Mouse (Mus musculus): ENCODE results near the gene Nck2. TPM values are rescaled to one million over a fixed set of nuclear protein-coding genes. Genes with fewer than 3 reads are reported as not detected.

Gene Nck2
- polyA plus RNA-seq, 1 experiment from 2014 or later: 41.4 TPM

DNA sequence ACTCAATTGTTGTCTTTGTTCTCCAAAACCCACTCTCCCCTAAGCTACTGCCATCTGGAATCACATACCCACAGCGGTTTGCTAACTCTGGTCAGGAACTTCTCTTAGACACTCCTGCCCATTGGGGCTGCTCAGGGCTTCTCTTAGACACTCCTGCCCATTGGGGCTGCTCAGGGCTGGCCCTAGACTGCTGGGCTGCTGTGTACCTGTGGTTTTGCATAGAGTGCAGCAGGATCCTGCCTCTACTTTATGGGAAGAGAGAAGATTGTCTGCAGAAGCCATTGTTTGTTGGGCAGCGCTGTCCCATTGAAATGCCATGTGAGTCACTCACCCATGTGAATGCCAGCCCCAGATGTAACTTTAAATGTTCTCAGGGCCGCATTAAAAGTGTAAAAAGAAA lies 9.3 kb downstream of the Nck2 start:
- WGBS: 73% methylated on average over 3 of the region's 3 CpGs
- ATAC-seq (ENCODE audit: low FRiP score, low TSS enrichment): no peak
- Histone ChIP-seq H3K36me3 (ENCODE audit: control insufficient read depth, insufficient read depth, low read length) (no peaks in the 10 kb centered on the region), H3K9me3 (ENCODE audit: control insufficient read depth, low read length) (no peaks in the 10 kb centered on the region), H3K4me3 (ENCODE audit: low read depth, low read length) (no peak overlapping the region), H3K4me1 (replicated peaks; ENCODE audit: control insufficient read depth, insufficient read depth) (peaks cover 4% of the 10 kb centered on the region; the same call in 1 of the 2 replicates), H3K27ac (replicated peaks) (no peak overlapping the region; the same call in 1 of the 2 replicates), H3K4me2 (replicated peaks; ENCODE audit: low read depth) (no peak overlapping the region), H3K9ac (ENCODE audit: low read length) (no peak overlapping the region), H3K27me3 (ENCODE audit: control insufficient read depth, insufficient read depth, low read length) (no peaks in the 10 kb centered on the region)
- DNase-seq (ENCODE audit: low spot score): no peak
- TF ChIP-seq CTCF (IDR thresholded peaks at IDR 0.05; ENCODE audit: low read depth) (no peak), EP300 (optimal IDR thresholded peaks at IDR 0.05) (no peak)

DNA sequence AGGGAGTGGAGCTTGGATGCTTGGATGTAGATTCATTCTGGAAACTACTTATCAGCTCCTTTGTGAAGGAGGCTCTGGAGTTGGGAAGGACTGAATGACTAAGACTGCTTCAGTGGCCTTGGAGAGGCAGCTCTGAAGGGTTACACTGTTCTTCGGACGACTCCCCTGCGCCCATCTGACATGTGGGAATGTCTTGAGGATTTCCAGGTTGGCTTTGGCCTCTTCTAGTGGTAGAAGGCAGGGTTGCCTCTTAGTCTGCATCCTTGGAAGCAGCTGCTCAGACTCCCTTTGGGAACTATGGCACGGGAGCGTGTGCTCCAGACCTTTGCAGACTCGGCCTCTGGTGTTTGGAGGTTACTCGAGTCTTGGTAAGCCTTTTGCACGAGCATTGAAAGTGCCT lies 10.4 kb downstream of the Nck2 start:
- Histone ChIP-seq H3K36me3 (ENCODE audit: control insufficient read depth, insufficient read depth, low read length) (no peaks in the 10 kb centered on the region), H3K27me3 (ENCODE audit: control insufficient read depth, insufficient read depth, low read length) (no peaks in the 10 kb centered on the region), H3K27ac (replicated peaks) (0 out of 2 replicates have a peak overlapping the region, but pooled peaks have one; percentile 41), H3K9ac (ENCODE audit: low read length) (no peak overlapping the region), H3K4me1 (replicated peaks; ENCODE audit: control insufficient read depth, insufficient read depth) (peaks cover 4% of the 10 kb centered on the region; the same call in 1 of the 2 replicates), H3K9me3 (ENCODE audit: control insufficient read depth, low read length) (no peaks in the 10 kb centered on the region), H3K4me2 (replicated peaks; ENCODE audit: low read depth) (no peak overlapping the region), H3K4me3 (ENCODE audit: low read depth, low read length) (no peak overlapping the region)
- no peak for ATAC-seq (ENCODE audit: low FRiP score, low TSS enrichment)
- no peak for DNase-seq (ENCODE audit: low spot score)
- WGBS: 63% methylated on average over 8 of the region's 8 CpGs
- TF ChIP-seq CTCF (IDR thresholded peaks at IDR 0.05; ENCODE audit: low read depth): no peak
- TF ChIP-seq EP300 (optimal IDR thresholded peaks at IDR 0.05): no peak

DNA sequence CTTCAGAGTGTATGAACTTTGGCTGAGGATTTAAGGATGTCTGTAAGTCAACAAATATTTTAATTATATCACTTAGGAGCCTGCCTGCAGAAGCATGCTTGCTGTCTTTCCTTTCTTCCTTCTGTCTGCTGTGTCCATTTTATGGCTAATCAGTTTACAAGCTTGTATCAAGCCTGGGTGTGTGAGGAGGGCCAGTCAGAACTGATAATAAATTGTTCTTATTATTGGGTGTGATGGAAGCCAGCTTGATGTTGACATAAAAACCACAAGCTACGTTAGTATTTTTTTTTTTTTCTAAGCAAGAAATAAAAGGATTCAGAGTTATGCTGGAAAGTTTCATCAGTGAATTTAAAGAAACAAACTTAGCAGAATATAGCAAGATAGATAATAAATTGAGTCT lies 10.8 kb downstream of the Nck2 start:
- Histone ChIP-seq H3K36me3 (ENCODE audit: control insufficient read depth, insufficient read depth, low read length) (no peaks in the 10 kb centered on the region), H3K9me3 (ENCODE audit: control insufficient read depth, low read length) (no peaks in the 10 kb centered on the region), H3K27ac (replicated peaks) (no peak overlapping the region), H3K9ac (ENCODE audit: low read length) (no peak overlapping the region), H3K4me2 (replicated peaks; ENCODE audit: low read depth) (no peak overlapping the region), H3K27me3 (ENCODE audit: control insufficient read depth, insufficient read depth, low read length) (no peaks in the 10 kb centered on the region), H3K4me1 (replicated peaks; ENCODE audit: control insufficient read depth, insufficient read depth) (peaks cover 4% of the 10 kb centered on the region; the same call in 1 of the 2 replicates), H3K4me3 (ENCODE audit: low read depth, low read length) (no peak overlapping the region)
- ATAC-seq (ENCODE audit: low FRiP score, low TSS enrichment) (no peak), DNase-seq (ENCODE audit: low spot score) (no peak)
- TF ChIP-seq CTCF (IDR thresholded peaks at IDR 0.05; ENCODE audit: low read depth) (no peak), EP300 (optimal IDR thresholded peaks at IDR 0.05) (no peak)
- 21% methylated on average over 1 of the region's 1 CpGs for WGBS

- Histone ChIP-seq H3K4me2 (replicated peaks; ENCODE audit: low read depth) (no peak overlapping the region), H3K9me3 (ENCODE audit: control insufficient read depth, low read length) (no peaks in the 10 kb centered on the region), H3K4me1 (replicated peaks; ENCODE audit: control insufficient read depth, insufficient read depth) (peaks cover 4% of the 10 kb centered on the region; the same call in 1 of the 2 replicates), H3K27ac (replicated peaks) (no peak overlapping the region), H3K27me3 (ENCODE audit: control insufficient read depth, insufficient read depth, low read length) (no peaks in the 10 kb centered on the region), H3K9ac (ENCODE audit: low read length) (no peak overlapping the region), H3K4me3 (ENCODE audit: low read depth, low read length) (no peak overlapping the region), H3K36me3 (ENCODE audit: control insufficient read depth, insufficient read depth, low read length) (no peaks in the 10 kb centered on the region)
- no peak for ATAC-seq (ENCODE audit: low FRiP score, low TSS enrichment)
- DNase-seq (ENCODE audit: low spot score): no peak
- TF ChIP-seq CTCF (IDR thresholded peaks at IDR 0.05; ENCODE audit: low read depth) (no peak), EP300 (optimal IDR thresholded peaks at IDR 0.05) (no peak)
- 75% methylated on average over 7 of the region's 7 CpGs for WGBS
Observed at GRCm38 (mm10) chr1:43457012-43457766, 12.8 kb downstream of the Nck2 start.

GRCm38 (mm10) chr1:43460468-43460867 lies 16.1 kb downstream of the Nck2 start:
- ATAC-seq (ENCODE audit: low FRiP score, low TSS enrichment) (no peak), DNase-seq (ENCODE audit: low spot score) (no peak)
- Histone ChIP-seq H3K4me2 (replicated peaks; ENCODE audit: low read depth) (no peak overlapping the region), H3K9ac (ENCODE audit: low read length) (no peak overlapping the region), H3K4me1 (replicated peaks; ENCODE audit: control insufficient read depth, insufficient read depth) (peaks cover 14% of the 10 kb centered on the region), H3K27ac (replicated peaks) (no peak overlapping the region), H3K9me3 (ENCODE audit: control insufficient read depth, low read length) (no peaks in the 10 kb centered on the region), H3K36me3 (ENCODE audit: control insufficient read depth, insufficient read depth, low read length) (no peaks in the 10 kb centered on the region), H3K4me3 (ENCODE audit: low read depth, low read length) (no peak overlapping the region), H3K27me3 (ENCODE audit: control insufficient read depth, insufficient read depth, low read length) (no peaks in the 10 kb centered on the region)
- WGBS: 83% methylated on average over 5 of the region's 5 CpGs
- TF ChIP-seq EP300 (optimal IDR thresholded peaks at IDR 0.05) (no peak), CTCF (IDR thresholded peaks at IDR 0.05; ENCODE audit: low read depth) (no peak)

- H3K36me3 ChIP-seq (ENCODE audit: control insufficient read depth, insufficient read depth, low read length): no peaks in the 10 kb centered on the region
- H3K9ac ChIP-seq (ENCODE audit: low read length): no peak overlapping the region
- peak overlapping the region; percentile 59; the same call in 1 of the 2 replicates for H3K27ac ChIP-seq (replicated peaks)
- TF ChIP-seq CTCF (IDR thresholded peaks at IDR 0.05; ENCODE audit: low read depth): no peak
- no peak for TF ChIP-seq EP300 (optimal IDR thresholded peaks at IDR 0.05)
- 21% methylated on average over 4 of the region's 4 CpGs for WGBS
- DNase-seq (ENCODE audit: low spot score) (no peak), ATAC-seq (ENCODE audit: low FRiP score, low TSS enrichment) (no peak)
- peaks cover 16% of the 10 kb centered on the region for H3K4me1 ChIP-seq (replicated peaks; ENCODE audit: control insufficient read depth, insufficient read depth)
- H3K4me3 ChIP-seq (ENCODE audit: low read depth, low read length): no peak overlapping the region
- H3K9me3 ChIP-seq (ENCODE audit: control insufficient read depth, low read length): no peaks in the 10 kb centered on the region
- no peak overlapping the region for H3K4me2 ChIP-seq (replicated peaks; ENCODE audit: low read depth)
- H3K27me3 ChIP-seq (ENCODE audit: control insufficient read depth, insufficient read depth, low read length): no peaks in the 10 kb centered on the region
Observed at GRCm38 (mm10) chr1:43462666-43463065, 18.3 kb downstream of the Nck2 start.

Data from stomach, postnatal 0 days (tissue).